Comparison of ENCODE assay signal across 25 mouse cellular contexts in the genomic region with DNA sequence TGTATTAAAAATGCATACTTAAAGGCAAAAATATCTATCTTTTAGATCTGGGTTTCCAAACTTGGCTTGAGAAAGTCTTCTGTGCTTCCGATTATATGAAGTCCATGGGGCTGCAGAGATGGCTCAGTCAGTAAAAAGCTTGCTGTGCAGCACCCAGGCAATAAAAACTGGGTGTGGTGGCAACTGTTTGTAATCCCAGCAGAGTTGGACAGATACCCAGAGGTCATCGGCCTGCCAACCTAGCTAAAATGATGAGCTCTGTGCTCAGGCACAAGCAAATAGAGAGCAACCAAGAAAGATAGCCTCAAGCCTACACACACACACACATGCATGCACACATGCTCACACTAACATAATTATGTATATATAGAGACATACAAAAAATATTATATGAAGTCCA. TPM values are rescaled to one million over a fixed set of nuclear protein-coding genes. Genes with fewer than 3 reads are reported as not detected.
DNase-seq lines count a peak whose midpoint lies in the region; ATAC-seq and TF ChIP-seq lines count a peak whose summit lies in the region.
"Had no signal": no experiment of that assay in that cellular context is flagged by ENCODE, and none has a peak within 500 bp of the region (broad histone marks: within the 10 kb centered on the region; RNA-seq: fewer than 3 reads in every experiment).

No protein-coding gene starts in this region.

- no peak for ATAC-seq in granulocyte monocyte progenitor cell, adult 5-6 weeks (replicated peaks; ENCODE audit: poor library complexity, severe bottlenecking)
- ATAC-seq: forebrain, embryonic 13.5 days; forebrain, embryonic 16.5 days; hindbrain, embryonic 16.5 days; intestine, embryonic 16.5 days had no signal

- intact Hi-C loops in gastrocnemius, adult 2 months (cut with DNase I), result loop anchor here (2.0 kb wide), 1 partner anchor 265 kb away; no protein-coding TSS in a partner anchor

- peak; percentile 80 for DNase-seq in gastrocnemius, adult 2 months
- DNase-seq in gastrocnemius, postnatal 10 days, result no peak
- DNase-seq in gastrocnemius, adult 8-10 months (ENCODE audit: low spot score in 2 of 2), result peak; percentile 44 to 57
- peak; percentile 58 for DNase-seq in large intestine, adult 2 months (ENCODE audit: low read depth, low spot score)
- DNase-seq in spleen, postnatal 36 days (ENCODE audit: low spot score in 2 of 2), result no peak
- DNase-seq in kidney, postnatal 14 days, result no peak
- DNase-seq: adrenal gland, postnatal 10 days; adrenal gland, postnatal 36 days; B cell, adult 2 months; cerebellum, adult 18-20 months; cerebellum, adult 9-10 months; cerebellum, postnatal 14 days; heart, adult 18-20 months; heart, postnatal 10 days; heart, postnatal 36 days had no signal

- WGBS in large intestine, adult 2 months, result 28% methylated on average over 2 of the region's 2 CpGs

- H3K27ac ChIP-seq in gastrocnemius, adult 2 months, result peak overlapping the region; percentile 35; the same call in 1 of the 2 replicates
- H3K27ac ChIP-seq: forebrain, embryonic 10.5 days; heart, embryonic 15.5 days; hindbrain, embryonic 10.5 days had no signal

- no peak for TF ChIP-seq CTCF in gastrocnemius, adult 2 months (IDR thresholded peaks at IDR 0.05)

- no peak overlapping the region for H3K4me3 ChIP-seq in gastrocnemius, adult 2 months
- H3K4me3 ChIP-seq: forebrain, embryonic 10.5 days; forebrain, embryonic 13.5 days; heart, embryonic 12.5 days; heart, embryonic 15.5 days; hindbrain, embryonic 10.5 days; hindbrain, embryonic 13.5 days had no signal

RNA-seq across cellular contexts. Expression of a gene that starts 13.2 kb away (rescaled TPM):
- total RNA-seq in gastrocnemius, adult 2 months (2021), result 1 to 10 TPM; 6.8 to 9.7 TPM
- 10 to 100 TPM; 10.3 to 15.7 TPM for total RNA-seq in gastrocnemius, postnatal 10 days (2021)
- total RNA-seq in gastrocnemius, adult 8-10 months (2022), result 1 to 10 TPM; 6.1 to 7.6 (median 7.3) TPM
- polyA plus RNA-seq in large intestine, adult 2 months (2012; rRNA removed), result 14.9 and 17.0 TPM in 2 replicates
- 47.8 and 56.8 TPM in 2 replicates for total RNA-seq in granulocyte monocyte progenitor cell, adult 5-6 weeks (2014; fragmentation: Nextera tagmentation)
- total RNA-seq in granulocyte monocyte progenitor cell, adult 5-6 weeks (2017), result 48.4 and 55.0 TPM in 2 replicates

Comparison
In these comparisons a context has a peak if more than half of its experiments do, and no peak if none do; other contexts are left out.
1. DNase-seq: peak in gastrocnemius, adult 2 months (single experiment), gastrocnemius, adult 8-10 months (2 of 2) and large intestine, adult 2 months (single experiment); none in gastrocnemius, postnatal 10 days (single experiment), spleen, postnatal 36 days (0 of 2) and kidney, postnatal 14 days (single experiment).